ENCODE assay signal across 9 mouse cellular contexts in the genomic region with DNA sequence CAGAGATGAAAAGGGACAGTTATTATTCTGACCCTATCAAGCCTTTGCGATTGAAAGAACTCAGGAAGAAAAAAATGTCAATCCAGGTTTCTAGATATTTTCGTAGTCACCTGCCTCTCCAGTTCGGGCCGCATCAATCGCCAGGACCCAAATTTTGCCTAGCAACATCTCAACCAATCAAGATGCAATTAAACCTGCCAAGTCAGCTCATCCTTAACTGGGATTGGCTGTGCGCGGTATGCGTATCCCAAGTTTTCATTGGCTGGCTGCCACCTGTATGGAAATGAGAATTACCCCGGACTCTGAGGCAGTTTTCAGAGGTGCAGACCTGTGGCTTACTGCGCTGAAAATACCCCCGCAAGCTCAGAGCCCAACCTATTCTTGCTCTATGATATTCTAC. TPM values are rescaled to one million over a fixed set of nuclear protein-coding genes. Genes with fewer than 3 reads are reported as not detected.
DNase-seq lines count a peak whose midpoint lies in the region; ATAC-seq and TF ChIP-seq lines count a peak whose summit lies in the region.
"Had no signal": no experiment of that assay in that cellular context is flagged by ENCODE, and none has a peak within 500 bp of the region (broad histone marks: within the 10 kb centered on the region; RNA-seq: fewer than 3 reads in every experiment).

No protein-coding gene starts in this region.

- H3K4me3 ChIP-seq in embryonic fibroblast, embryonic 13.5 days (ENCODE audit: insufficient read depth, low read length): peak overlapping the region; percentile 55; the same call in 1 of the 2 replicates
- no peak overlapping the region for H3K4me3 ChIP-seq in liver, embryonic 12.5 days
- peak overlapping the region; percentile 50 for H3K4me3 ChIP-seq in neural tube, embryonic 15.5 days (replicated peaks)

- no peaks in the 10 kb centered on the region for H3K9me3 ChIP-seq in liver, embryonic 12.5 days (replicated peaks)
- H3K9me3 ChIP-seq in neural tube, embryonic 15.5 days (replicated peaks): no peaks in the 10 kb centered on the region
- H3K9me3 ChIP-seq: G1E had no signal

- peaks cover 97% of the 10 kb centered on the region for H3K27me3 ChIP-seq in liver, embryonic 12.5 days (replicated peaks)
- H3K27me3 ChIP-seq in neural tube, embryonic 15.5 days (replicated peaks): peaks cover 40% of the 10 kb centered on the region

- no peak overlapping the region for H3K27ac ChIP-seq in embryonic fibroblast, embryonic 13.5 days (ENCODE audit: insufficient read depth, low read length)
- H3K27ac ChIP-seq in liver, embryonic 12.5 days: no peak overlapping the region
- H3K27ac ChIP-seq in neural tube, embryonic 15.5 days (replicated peaks): peak overlapping the region; percentile 91

- H3K36me3 ChIP-seq in liver, embryonic 12.5 days: no peaks in the 10 kb centered on the region
- no peaks in the 10 kb centered on the region for H3K36me3 ChIP-seq in neural tube, embryonic 15.5 days
- H3K36me3 ChIP-seq: G1E had no signal

- H3K4me2 ChIP-seq in liver, embryonic 12.5 days: 0 out of 2 replicates have a peak overlapping the region, but pooled peaks have one; percentile 72
- H3K4me2 ChIP-seq in neural tube, embryonic 15.5 days: peak overlapping the region; percentile 88

- no peak overlapping the region for H3K9ac ChIP-seq in liver, embryonic 12.5 days
- peak overlapping the region; percentile 59 for H3K9ac ChIP-seq in neural tube, embryonic 15.5 days (replicated peaks)

- DNase-seq in thymus, postnatal 14 days: peak; percentile 11
- no peak for DNase-seq in thymus, postnatal 10 days (ENCODE audit: low spot score in 2 of 2)
- peak; percentile 29 to 56 for DNase-seq in heart, postnatal 14 days
- DNase-seq in kidney, postnatal 36 days: peak; percentile 78 to 80

- TF ChIP-seq POLR2A in embryonic fibroblast, embryonic 13.5 days (IDR thresholded peaks at IDR 0.05; ENCODE audit: low read depth, low read length): no peak

- no peak for TF ChIP-seq CTCF in embryonic fibroblast, embryonic 13.5 days (IDR thresholded peaks at IDR 0.05; ENCODE audit: borderline replicate concordance, insufficient read depth, low read length)

- 3% methylated on average over 11 of the region's 11 CpGs for WGBS in liver, embryonic 12.5 days (ENCODE audit: insufficient replicate concordance)
- 0% methylated on average over 11 of the region's 11 CpGs for WGBS in neural tube, embryonic 15.5 days

- intact Hi-C loops in heart, postnatal 14 days (cut with DNase I): no loop called here

- H3K4me1 ChIP-seq in embryonic fibroblast, embryonic 13.5 days (ENCODE audit: control insufficient read depth, insufficient read depth, low read length): no peaks in the 10 kb centered on the region
- H3K4me1 ChIP-seq in liver, embryonic 12.5 days: peaks cover 12% of the 10 kb centered on the region
- peaks cover 55% of the 10 kb centered on the region for H3K4me1 ChIP-seq in neural tube, embryonic 15.5 days

- no peak for ATAC-seq in liver, embryonic 12.5 days
- ATAC-seq in neural tube, embryonic 15.5 days (ENCODE audit: low FRiP score): peak; percentile 71
- no peak for ATAC-seq in erythroid progenitor cell, adult 5-6 weeks (replicated peaks; ENCODE audit: low FRiP score, poor library complexity, severe bottlenecking)

RNA-seq across cellular contexts. Expression of a gene that starts 21.4 kb away (rescaled TPM):
- polyA plus RNA-seq in embryonic fibroblast, embryonic 13.5 days (2011; ENCODE audit: insufficient read length, low read depth, missing spikeins): 60.3 and 158 TPM in 2 replicates
- 10 to 100 TPM; 22.8 to 37.2 TPM for total RNA-seq in heart, postnatal 14 days (2021)
- 39.6 and 42.2 TPM in 2 replicates for polyA plus RNA-seq in liver, embryonic 12.5 days (2016; fragmentation: Nextera tagmentation; extraction: Ambion mirVana)
- 49.7 and 63.7 TPM in 2 replicates for polyA plus RNA-seq in neural tube, embryonic 15.5 days (2015; fragmentation: Nextera tagmentation; extraction: Ambion mirVana)
- 10.5 and 17.7 TPM in 2 replicates for total RNA-seq in erythroid progenitor cell, adult 5-6 weeks (2015; ENCODE audit: low replicate concordance)
- 19.1 and 31.2 TPM in 2 replicates for total RNA-seq in erythroid progenitor cell, adult 5-6 weeks (2017; ENCODE audit: low replicate concordance)

RNA-seq across cellular contexts. Expression of a gene that starts 28.4 kb away (rescaled TPM):
- polyA plus RNA-seq in embryonic fibroblast, embryonic 13.5 days (2011; ENCODE audit: insufficient read length, low read depth, missing spikeins): 35.0 and 44.0 TPM in 2 replicates
- total RNA-seq in heart, postnatal 14 days (2021): 100 to 1,000 TPM in 1 of 2 experiments, 10 to 100 TPM in 1; 89.5 to 104 TPM
- 8.7 and 10.3 TPM in 2 replicates for polyA plus RNA-seq in liver, embryonic 12.5 days (2016; fragmentation: Nextera tagmentation; extraction: Ambion mirVana)
- 28.3 and 41.6 TPM in 2 replicates for polyA plus RNA-seq in neural tube, embryonic 15.5 days (2015; fragmentation: Nextera tagmentation; extraction: Ambion mirVana)
- total RNA-seq in erythroid progenitor cell, adult 5-6 weeks (2015; ENCODE audit: low replicate concordance): 17.6 and 21.6 TPM in 2 replicates
- 34.1 and 40.8 TPM in 2 replicates for total RNA-seq in erythroid progenitor cell, adult 5-6 weeks (2017; ENCODE audit: low replicate concordance)

Comparison
In these comparisons a context has a peak if more than half of its experiments do, and no peak if none do; other contexts are left out.
1. DNase-seq: peak in thymus, postnatal 14 days (single experiment), heart, postnatal 14 days (2 of 2) and kidney, postnatal 36 days (2 of 2); none in thymus, postnatal 10 days (0 of 2).